Mouse (Mus musculus): Measurements from ENCODE around the gene Zbtb46. TPM values are rescaled to one million over a fixed set of nuclear protein-coding genes. Genes with fewer than 3 reads are reported as not detected.

Zbtb46 gene
- polyA plus RNA-seq, 1 experiment from 2014 or later, result 22.2 TPM

- no peak overlapping the region for H3K27ac ChIP-seq
- no peaks in the 10 kb centered on the region for H3K9me3 ChIP-seq
- no peaks in the 10 kb centered on the region for H3K27me3 ChIP-seq (ENCODE audit: insufficient read depth, poor library complexity, severe bottlenecking)
- H3K36me3 ChIP-seq, result peaks cover 74% of the 10 kb centered on the region
- DNase-seq (ENCODE audit: low spot score), result no peak
- H3K4me3 ChIP-seq, result no peak overlapping the region
- WGBS, result 83% methylated on average over 4 of the region's 4 CpGs
- 0 out of 2 replicates have a peak, but pooled peaks cover 4% of the 10 kb centered on the region for H3K4me1 ChIP-seq (replicated peaks)
Measured at GRCm38 (mm10) chr2:181390136-181390870, 68.9 kb downstream of the Zbtb46 start.

GRCm38 (mm10) chr2:181386663-181387210, 72.5 kb downstream of the Zbtb46 start:
- Histone ChIP-seq H3K36me3 (peaks cover 82% of the 10 kb centered on the region), H3K27me3 (ENCODE audit: insufficient read depth, poor library complexity, severe bottlenecking) (no peaks in the 10 kb centered on the region), H3K27ac (no peak overlapping the region), H3K4me1 (replicated peaks) (0 out of 2 replicates have a peak, but pooled peaks cover 4% of the 10 kb centered on the region), H3K9me3 (no peaks in the 10 kb centered on the region), H3K4me3 (no peak overlapping the region)
- WGBS, result 63% methylated on average over 4 of the region's 4 CpGs
- no peak for DNase-seq (ENCODE audit: low spot score)

- Histone ChIP-seq H3K9me3 (no peaks in the 10 kb centered on the region), H3K27me3 (ENCODE audit: insufficient read depth, poor library complexity, severe bottlenecking) (no peaks in the 10 kb centered on the region), H3K4me3 (no peak overlapping the region), H3K27ac (0 out of 2 replicates have a peak overlapping the region, but pooled peaks have one; percentile 9), H3K4me1 (replicated peaks) (0 out of 2 replicates have a peak, but pooled peaks cover 4% of the 10 kb centered on the region), H3K36me3 (peaks cover 82% of the 10 kb centered on the region)
- WGBS, result 89% methylated on average over 3 of the region's 3 CpGs
- DNase-seq (ENCODE audit: low spot score), result no peak
Measured at GRCm38 (mm10) chr2:181385885-181386284, 73.3 kb downstream of the Zbtb46 start.

- DNase-seq (ENCODE audit: low spot score), result no peak
- 93% methylated on average over 4 of the region's 4 CpGs for WGBS
- Histone ChIP-seq H3K36me3 (peaks cover 82% of the 10 kb centered on the region), H3K4me3 (no peak overlapping the region), H3K9me3 (no peaks in the 10 kb centered on the region), H3K4me1 (replicated peaks) (no peaks in the 10 kb centered on the region), H3K27me3 (ENCODE audit: insufficient read depth, poor library complexity, severe bottlenecking) (no peaks in the 10 kb centered on the region), H3K27ac (no peak overlapping the region)
Measured at GRCm38 (mm10) chr2:181384919-181385391, 74.3 kb downstream of the Zbtb46 start.

GRCm38 (mm10) chr2:181384463-181384862, 74.8 kb downstream of the Zbtb46 start:
- DNase-seq (ENCODE audit: low spot score), result no peak
- no peaks in the 10 kb centered on the region for H3K9me3 ChIP-seq
- peaks cover 82% of the 10 kb centered on the region for H3K36me3 ChIP-seq
- no peaks in the 10 kb centered on the region for H3K4me1 ChIP-seq (replicated peaks)
- H3K27ac ChIP-seq, result no peak overlapping the region
- H3K27me3 ChIP-seq (ENCODE audit: insufficient read depth, poor library complexity, severe bottlenecking), result no peaks in the 10 kb centered on the region
- WGBS, result 89% methylated on average over 7 of the region's 7 CpGs
- H3K4me3 ChIP-seq, result no peak overlapping the region

GRCm38 (mm10) chr2:181381631-181382306, 77.5 kb downstream of the Zbtb46 start:
- DNase-seq (ENCODE audit: low spot score), result no peak
- Histone ChIP-seq H3K27ac (no peak overlapping the region), H3K4me3 (no peak overlapping the region), H3K9me3 (no peaks in the 10 kb centered on the region), H3K27me3 (ENCODE audit: insufficient read depth, poor library complexity, severe bottlenecking) (no peaks in the 10 kb centered on the region), H3K4me1 (replicated peaks) (no peaks in the 10 kb centered on the region), H3K36me3 (peaks cover 86% of the 10 kb centered on the region)
- 90% methylated on average over 6 of the region's 6 CpGs for WGBS

GRCm38 (mm10) chr2:181381107-181381506, 78.1 kb downstream of the Zbtb46 start:
- Histone ChIP-seq H3K9me3 (no peaks in the 10 kb centered on the region), H3K4me1 (replicated peaks) (no peaks in the 10 kb centered on the region), H3K36me3 (peaks cover 79% of the 10 kb centered on the region), H3K27ac (no peak overlapping the region), H3K27me3 (ENCODE audit: insufficient read depth, poor library complexity, severe bottlenecking) (no peaks in the 10 kb centered on the region), H3K4me3 (no peak overlapping the region)
- 91% methylated on average over 5 of the region's 5 CpGs for WGBS
- DNase-seq (ENCODE audit: low spot score), result no peak

- no peak overlapping the region for H3K27ac ChIP-seq
- WGBS, result 88% methylated on average over 5 of the region's 5 CpGs
- no peaks in the 10 kb centered on the region for H3K27me3 ChIP-seq (ENCODE audit: insufficient read depth, poor library complexity, severe bottlenecking)
- no peaks in the 10 kb centered on the region for H3K4me1 ChIP-seq (replicated peaks)
- H3K36me3 ChIP-seq, result peaks cover 72% of the 10 kb centered on the region
- no peak for DNase-seq (ENCODE audit: low spot score)
- no peak overlapping the region for H3K4me3 ChIP-seq
- H3K9me3 ChIP-seq, result no peaks in the 10 kb centered on the region
Measured at GRCm38 (mm10) chr2:181380251-181380650, 79.0 kb downstream of the Zbtb46 start.

GRCm38 (mm10) chr2:181379778-181380177, 79.4 kb downstream of the Zbtb46 start, which contains the start of gene Lime1:
Gene Lime1 (plus strand): TSS chr2:181380078.
- peaks cover 67% of the 10 kb centered on the region for H3K36me3 ChIP-seq
- H3K27me3 ChIP-seq (ENCODE audit: insufficient read depth, poor library complexity, severe bottlenecking), result no peaks in the 10 kb centered on the region
- H3K27ac ChIP-seq, result no peak within 1 kb of the TSS
- H3K4me1 ChIP-seq (replicated peaks), result no peaks in the 10 kb centered on the region
- WGBS, result 93% methylated on average over 12 of the region's 12 CpGs
- DNase-seq (ENCODE audit: low spot score), result no peak
- H3K9me3 ChIP-seq, result no peaks in the 10 kb centered on the region
- H3K4me3 ChIP-seq, result no peak within 1 kb of the TSS

- DNase-seq (ENCODE audit: low spot score), result no peak
- Histone ChIP-seq H3K4me1 (replicated peaks) (no peaks in the 10 kb centered on the region), H3K27me3 (ENCODE audit: insufficient read depth, poor library complexity, severe bottlenecking) (no peaks in the 10 kb centered on the region), H3K27ac (no peak overlapping the region), H3K36me3 (peaks cover 56% of the 10 kb centered on the region), H3K4me3 (no peak overlapping the region), H3K9me3 (no peaks in the 10 kb centered on the region)
- WGBS, result 92% methylated on average over 5 of the region's 5 CpGs
Measured at GRCm38 (mm10) chr2:181378701-181379100, 80.5 kb downstream of the Zbtb46 start.

- no peak for DNase-seq (ENCODE audit: low spot score)
- H3K4me1 ChIP-seq (replicated peaks), result no peaks in the 10 kb centered on the region
- no peak overlapping the region for H3K4me3 ChIP-seq
- no peaks in the 10 kb centered on the region for H3K9me3 ChIP-seq
- H3K27me3 ChIP-seq (ENCODE audit: insufficient read depth, poor library complexity, severe bottlenecking), result no peaks in the 10 kb centered on the region
- H3K27ac ChIP-seq, result no peak overlapping the region
- peaks cover 42% of the 10 kb centered on the region for H3K36me3 ChIP-seq
- WGBS, result 89% methylated on average over 2 of the region's 2 CpGs
Measured at GRCm38 (mm10) chr2:181377230-181377629, 82.0 kb downstream of the Zbtb46 start.

- H3K27me3 ChIP-seq (ENCODE audit: insufficient read depth, poor library complexity, severe bottlenecking), result no peaks in the 10 kb centered on the region
- no peak overlapping the region for H3K4me3 ChIP-seq
- H3K36me3 ChIP-seq, result peaks cover 40% of the 10 kb centered on the region
- no peak overlapping the region for H3K27ac ChIP-seq
- H3K4me1 ChIP-seq (replicated peaks), result no peaks in the 10 kb centered on the region
- DNase-seq (ENCODE audit: low spot score), result no peak
- H3K9me3 ChIP-seq, result no peaks in the 10 kb centered on the region
- 88% methylated on average over 2 of the region's 2 CpGs for WGBS
Measured at GRCm38 (mm10) chr2:181375787-181376186, 83.4 kb downstream of the Zbtb46 start.

- 97% methylated on average over 5 of the region's 5 CpGs for WGBS
- peaks cover 45% of the 10 kb centered on the region for H3K36me3 ChIP-seq
- no peak for DNase-seq (ENCODE audit: low spot score)
Measured at GRCm38 (mm10) chr2:181370001-181370400, 89.2 kb downstream of the Zbtb46 start.

More at GRCm38 (mm10) chr2:181370001-181370400, 89.2 kb downstream of the Zbtb46 start:
- no peaks in the 10 kb centered on the region for H3K27me3 ChIP-seq (ENCODE audit: insufficient read depth, poor library complexity, severe bottlenecking)
- H3K9me3 ChIP-seq, result peaks cover 5% of the 10 kb centered on the region
- no peak overlapping the region for H3K27ac ChIP-seq
- H3K4me1 ChIP-seq (replicated peaks), result peaks cover 32% of the 10 kb centered on the region
- H3K4me3 ChIP-seq, result no peak overlapping the region

Data from hindbrain, embryonic 10.5 days (tissue).